Mouse (Mus musculus): ENCODE measurements at regions not wholly inside any gene's neighbourhood (a gene's known extent, or its start where the extent isn't known, plus 50 kb on each side); places are given as distances from the start of the nearest gene placed in this dataset.
A peak's percentile ranks its signal among the peaks of the same experiment; 100 is the strongest.

DNA sequence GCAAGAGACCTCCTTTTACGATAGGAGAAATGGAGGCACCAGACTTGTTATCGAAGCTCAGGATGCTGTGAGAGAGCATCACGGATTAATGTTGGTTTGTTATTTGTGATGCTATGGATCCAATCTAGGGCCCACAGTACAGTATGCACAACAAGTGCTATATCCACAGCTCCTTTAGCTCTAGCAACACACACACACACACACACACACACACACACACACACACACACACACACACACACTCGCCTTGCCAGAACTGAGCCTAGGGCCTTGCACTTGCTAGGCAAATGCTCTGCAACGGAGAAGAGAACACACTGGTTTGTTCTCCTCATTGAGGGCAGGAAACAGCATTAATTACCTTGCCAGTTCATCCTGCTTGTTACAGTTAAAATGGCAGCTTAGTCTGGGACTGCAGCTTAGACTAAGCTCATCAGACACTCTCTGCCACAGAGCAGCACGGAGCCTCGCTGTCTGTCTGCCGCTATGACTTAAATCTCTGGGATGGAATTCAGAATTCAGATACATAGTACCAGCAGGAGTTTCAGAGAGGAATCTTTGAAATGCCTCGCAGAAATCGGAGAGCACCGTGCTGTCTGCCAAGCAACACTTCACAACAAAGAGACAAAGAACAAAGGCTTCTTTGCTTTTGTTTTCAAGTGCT is 285.0 kb downstream of the Rngtt start:
- no peak for DNase-seq (ENCODE audit: inconsistent age in 2 of 2, low spot score in 1 of 2)

DNA sequence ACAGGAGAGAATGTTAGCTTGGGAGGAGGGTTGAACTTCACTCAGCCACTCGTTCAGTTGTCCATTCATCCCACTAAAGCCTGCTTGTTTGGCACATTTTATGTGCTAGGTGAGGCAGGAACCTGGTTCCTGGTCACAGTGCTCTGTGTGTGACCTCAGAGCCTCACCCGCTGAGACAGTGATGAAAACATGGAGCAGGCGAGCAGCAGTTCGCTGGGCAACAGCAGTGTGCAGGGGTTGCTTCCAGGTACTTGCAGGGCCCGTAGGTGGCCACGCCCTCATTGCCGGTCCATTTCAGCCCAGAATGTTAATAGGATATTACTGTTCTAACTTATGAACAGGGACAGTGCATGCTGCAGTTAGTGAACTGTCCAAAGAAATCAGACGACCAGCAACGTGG is 285.7 kb downstream of the Rngtt start:
- no peak for DNase-seq (ENCODE audit: inconsistent age in 2 of 2, low spot score in 1 of 2)

GRCm38 (mm10) chr4:33599966-33600365 is 289.9 kb downstream of the Rngtt start:
- no peak for DNase-seq (ENCODE audit: inconsistent age in 2 of 2, low spot score in 1 of 2)

- no peak for DNase-seq (ENCODE audit: inconsistent age in 2 of 2, low spot score in 1 of 2)
These were observed 290.7 kb downstream of the Rngtt start for GRCm38 (mm10) chr4:33600805-33601204.

- no peak for DNase-seq (ENCODE audit: inconsistent age in 2 of 2, low spot score in 1 of 2)
These were observed 294.5 kb downstream of the Rngtt start for GRCm38 (mm10) chr4:33604636-33605035.

DNA sequence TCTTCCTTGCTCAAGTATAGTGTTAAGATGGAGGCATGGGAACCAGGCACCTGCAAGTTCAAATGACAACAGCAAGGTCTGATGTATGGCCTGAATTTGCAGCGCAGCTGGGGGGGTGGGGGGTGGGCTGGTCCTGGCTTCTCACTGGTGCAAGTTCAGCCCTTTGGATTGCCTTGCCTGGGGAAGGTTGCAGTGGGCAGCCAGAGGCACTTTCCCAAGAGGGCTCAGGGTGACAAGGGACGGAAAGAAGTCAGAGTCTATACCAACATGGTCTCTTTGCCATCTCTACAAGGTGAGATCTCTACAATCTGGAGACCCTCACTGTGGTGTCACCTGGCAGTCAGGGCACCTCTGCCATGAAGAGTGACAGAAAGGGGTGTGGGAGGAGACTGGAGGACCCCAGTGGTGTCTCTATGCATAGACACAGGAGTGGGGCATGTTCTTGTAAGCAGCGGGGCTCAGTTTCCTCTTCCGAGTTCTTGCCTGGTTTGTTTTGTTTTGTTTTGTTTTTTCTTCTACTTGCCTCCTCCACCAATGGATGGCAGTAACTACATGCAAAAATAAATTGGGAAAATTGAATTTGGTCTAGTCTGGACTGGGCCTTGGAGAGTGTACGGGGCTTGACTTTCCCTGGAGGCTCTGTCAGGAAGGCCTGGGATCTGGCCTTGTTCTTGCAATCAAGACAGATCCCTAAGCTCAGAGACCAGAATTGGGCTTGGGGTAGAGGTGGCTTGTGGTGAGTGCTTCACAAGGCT is 284.4 kb upstream of the Cnr1 start:
- no peak for DNase-seq (ENCODE audit: inconsistent age in 2 of 2, low spot score in 1 of 2)

- peak; percentile 6 to 57 for DNase-seq (ENCODE audit: inconsistent age in 2 of 2, low spot score in 1 of 2)
These were observed 283.7 kb upstream of the Cnr1 start for GRCm38 (mm10) chr4:33640576-33641255.

DNA sequence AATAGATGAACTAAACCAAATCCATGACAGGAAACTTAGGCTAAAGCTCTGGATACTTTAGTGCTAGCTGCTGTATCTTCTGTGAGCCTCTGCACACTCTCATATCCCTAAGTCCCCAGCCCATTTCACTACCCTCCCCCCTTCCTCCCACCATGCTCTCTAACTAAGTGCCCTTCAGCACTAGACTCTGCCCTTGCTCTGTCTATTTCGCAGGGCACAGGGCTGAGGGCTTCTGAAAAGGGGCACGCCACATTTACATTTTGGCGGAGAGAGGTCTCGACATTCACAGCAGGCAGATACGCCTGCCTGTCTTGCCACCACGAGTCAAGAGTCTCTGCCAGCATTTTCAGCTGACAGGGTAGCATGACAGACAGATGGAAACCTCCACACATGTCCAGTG is 282.5 kb upstream of the Cnr1 start:
- no peak for DNase-seq (ENCODE audit: inconsistent age in 2 of 2, low spot score in 1 of 2)

DNA sequence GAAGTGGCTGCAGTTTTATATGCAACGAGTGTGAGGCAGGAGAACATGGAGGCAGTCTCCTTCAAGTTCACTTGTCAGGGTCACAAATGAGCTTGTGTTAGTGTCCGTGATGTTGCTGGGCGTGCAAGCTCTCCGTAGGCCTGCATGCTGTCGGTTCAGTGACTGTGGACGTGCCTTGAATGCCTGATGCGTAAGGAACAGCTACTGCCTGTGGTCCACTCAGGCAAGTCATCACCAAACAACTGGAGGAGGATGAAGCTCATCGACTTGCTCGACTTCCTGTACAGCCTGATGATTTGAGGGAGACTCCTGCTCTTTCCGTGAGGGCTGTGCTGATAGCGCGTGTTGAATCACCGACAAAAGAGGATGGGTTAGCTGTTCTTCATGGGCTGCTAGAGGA is 281.9 kb upstream of the Cnr1 start:
- DNase-seq (ENCODE audit: inconsistent age in 2 of 2, low spot score in 1 of 2), result no peak

DNA sequence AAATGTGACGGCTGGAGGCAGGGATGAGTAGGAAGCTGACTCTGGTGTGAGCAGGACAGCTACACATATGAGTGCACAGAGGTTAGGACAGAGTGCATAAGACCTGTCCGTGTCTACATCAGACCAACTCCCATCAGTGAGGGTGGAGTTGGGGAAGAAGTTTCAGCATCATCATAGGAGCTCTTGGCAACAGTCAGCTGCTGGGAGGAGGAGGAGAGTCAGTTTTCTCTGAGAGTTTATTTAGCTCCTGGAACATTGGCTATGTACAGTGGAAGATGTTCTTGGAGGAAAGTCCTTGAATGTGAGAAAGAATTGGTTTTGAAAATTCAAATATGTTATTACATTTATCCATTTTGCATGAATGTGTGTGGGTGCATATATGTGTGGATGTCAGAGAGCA is 279.2 kb upstream of the Cnr1 start:
- no peak for DNase-seq (ENCODE audit: inconsistent age in 2 of 2, low spot score in 1 of 2)

DNA sequence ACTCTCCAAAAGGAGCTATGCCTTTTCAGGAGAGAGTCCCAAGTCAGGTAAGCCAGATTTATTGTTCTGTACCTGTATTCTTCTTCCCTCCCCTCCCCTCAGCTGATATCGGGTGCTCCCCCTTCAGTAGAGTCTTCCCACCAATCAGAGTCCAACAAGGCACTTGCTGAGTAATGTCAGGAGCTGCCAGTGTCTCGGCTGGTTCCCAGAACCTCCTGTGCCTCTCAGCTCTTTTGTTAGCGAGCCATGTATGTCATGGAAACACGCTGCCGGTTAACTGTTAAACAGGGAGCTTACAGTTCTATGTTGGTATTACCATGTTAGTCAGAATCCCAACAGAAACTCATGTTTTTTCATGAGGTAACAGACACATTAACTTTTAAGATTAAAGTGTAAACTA is 273.1 kb upstream of the Cnr1 start:
- DNase-seq (ENCODE audit: inconsistent age in 2 of 2, low spot score in 1 of 2), result no peak

DNA sequence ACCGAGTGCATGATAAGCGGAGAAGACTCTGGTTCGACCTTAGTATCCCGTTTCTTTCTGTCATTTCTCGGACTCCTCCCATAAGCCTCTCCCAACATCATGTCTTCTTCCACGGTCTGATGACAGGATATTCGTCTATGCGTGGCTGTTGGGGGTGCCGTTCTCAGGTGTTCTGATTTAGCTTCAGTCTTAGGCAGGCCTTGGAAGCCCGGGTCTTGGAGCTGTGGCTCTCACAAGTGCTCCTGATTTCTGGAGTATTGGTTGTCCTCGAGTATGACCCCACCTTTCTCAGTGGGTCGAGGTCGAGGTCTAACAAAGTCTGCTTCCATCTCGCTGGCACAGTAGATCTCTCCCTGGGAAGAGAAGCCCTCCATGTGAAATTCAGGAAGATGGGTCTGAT is 264.6 kb upstream of the Cnr1 start:
- DNase-seq (ENCODE audit: inconsistent age in 2 of 2, low spot score in 1 of 2), result no peak

- no peak for DNase-seq (ENCODE audit: inconsistent age in 2 of 2, low spot score in 1 of 2)
These were observed 263.8 kb upstream of the Cnr1 start for GRCm38 (mm10) chr4:33660553-33660952.

DNA sequence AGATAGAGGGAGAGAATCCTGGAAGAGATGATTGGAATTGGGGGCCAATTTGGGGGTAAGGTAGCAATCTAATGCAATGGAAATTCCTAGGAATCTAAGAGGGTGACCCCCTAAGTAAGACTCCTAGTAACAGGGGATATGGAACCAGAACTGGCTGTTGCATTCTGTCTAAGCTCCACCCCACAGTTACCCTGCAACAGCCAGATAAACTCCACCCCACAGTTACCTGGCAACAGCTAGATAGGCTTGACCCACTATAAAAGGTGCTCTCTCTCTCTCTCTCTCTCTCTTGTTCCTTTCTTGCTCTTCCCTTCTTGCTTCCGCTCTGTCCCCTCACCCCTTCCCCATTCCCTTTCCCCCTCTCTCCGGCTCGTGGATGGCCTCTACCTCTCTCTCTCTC is 262.5 kb upstream of the Cnr1 start:
- DNase-seq (ENCODE audit: inconsistent age in 2 of 2, low spot score in 1 of 2), result no peak

DNA sequence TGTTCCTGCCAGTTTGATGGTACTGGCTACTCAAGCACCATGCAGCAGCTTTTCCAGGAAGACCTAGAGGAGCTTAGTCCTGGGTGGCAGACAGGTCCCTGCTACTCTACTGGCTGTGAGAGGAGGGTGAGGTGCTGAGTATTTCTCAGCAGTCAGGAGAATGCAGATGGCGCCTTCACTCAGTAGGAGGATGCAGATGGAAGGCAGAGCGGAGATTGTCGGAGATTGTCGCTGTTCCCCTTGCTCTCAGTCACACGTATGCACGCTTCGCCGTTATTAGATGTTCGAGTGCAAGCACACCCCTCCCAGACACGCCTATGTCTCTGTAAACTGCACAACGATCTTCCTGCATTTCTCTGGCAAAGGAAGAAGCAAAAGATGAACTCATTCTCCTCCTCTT is 261.4 kb upstream of the Cnr1 start:
- DNase-seq (ENCODE audit: inconsistent age in 2 of 2, low spot score in 1 of 2), result no peak

GRCm38 (mm10) chr4:33663616-33664473 is 260.5 kb upstream of the Cnr1 start:
- DNase-seq (ENCODE audit: inconsistent age in 2 of 2, low spot score in 1 of 2), result no peak

GRCm38 (mm10) chr4:33664474-33664822 is 259.9 kb upstream of the Cnr1 start:
- no peak for DNase-seq (ENCODE audit: inconsistent age in 2 of 2, low spot score in 1 of 2)

GRCm38 (mm10) chr4:33665250-33665873 is 259.0 kb upstream of the Cnr1 start:
- no peak for DNase-seq (ENCODE audit: inconsistent age in 2 of 2, low spot score in 1 of 2)

- DNase-seq (ENCODE audit: inconsistent age in 2 of 2, low spot score in 1 of 2), result no peak
These were observed 256.0 kb upstream of the Cnr1 start for GRCm38 (mm10) chr4:33668431-33668830.

DNA sequence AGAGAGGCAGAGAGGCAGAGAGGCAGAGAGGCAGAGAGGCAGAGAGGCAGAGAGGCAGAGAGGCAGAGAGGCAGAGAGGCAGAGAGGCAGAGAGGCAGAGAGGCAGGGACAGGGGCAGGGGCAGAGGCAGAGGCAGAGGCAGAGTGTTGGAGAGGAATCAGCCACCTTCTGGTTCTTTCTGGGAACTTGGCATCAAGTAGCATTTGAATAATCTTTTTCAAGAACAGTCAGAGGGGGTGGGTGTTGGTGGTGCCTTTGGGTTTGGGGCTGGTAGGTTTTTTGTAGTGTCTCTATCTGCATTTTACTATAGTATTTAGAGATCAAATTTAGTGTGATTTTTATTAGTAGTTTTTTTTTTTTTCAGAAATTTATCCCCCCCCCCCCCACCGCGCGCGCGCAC is 249.3 kb upstream of the Cnr1 start:
- DNase-seq (ENCODE audit: inconsistent age in 2 of 2, low spot score in 1 of 2), result no peak

- DNase-seq (ENCODE audit: inconsistent age in 2 of 2, low spot score in 1 of 2), result no peak
These were observed 245.0 kb upstream of the Cnr1 start for GRCm38 (mm10) chr4:33679351-33679750.
